Mouse (Mus musculus): ENCODE measurements around the gene Pex10.

DNA sequence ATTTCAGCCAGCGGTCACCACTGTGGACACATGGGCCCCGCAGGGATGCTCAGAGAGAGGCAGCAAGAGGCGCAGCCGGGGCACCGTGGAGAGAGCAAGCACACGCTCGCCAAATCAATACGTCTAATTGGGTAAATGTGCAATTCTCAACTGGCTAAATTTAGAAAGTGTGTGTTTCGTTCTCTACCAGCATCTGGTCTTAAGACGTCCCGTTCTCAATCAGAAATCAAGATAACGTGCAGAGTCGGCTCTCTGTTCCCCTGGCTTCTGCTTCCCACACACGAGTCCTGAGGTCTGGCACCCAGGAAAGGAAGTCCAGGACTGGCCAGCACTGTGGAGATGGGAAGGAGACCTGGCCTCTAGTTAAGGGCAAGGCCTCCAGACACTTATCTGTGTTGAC lies 20.2 kb upstream of the Pex10 start:
- TF ChIP-seq CTCF (IDR thresholded peaks at IDR 0.05; ENCODE audit: low read depth, low read length) (no peak), POLR2A (IDR thresholded peaks at IDR 0.05; ENCODE audit: insufficient read depth, low read length) (no peak)
